Mouse (Mus musculus): ENCODE measurements at regions not wholly inside any gene's neighbourhood (a gene's known extent, or its start where the extent isn't known, plus 50 kb on each side); places are given as distances from the start of the nearest gene placed in this dataset.

DNA sequence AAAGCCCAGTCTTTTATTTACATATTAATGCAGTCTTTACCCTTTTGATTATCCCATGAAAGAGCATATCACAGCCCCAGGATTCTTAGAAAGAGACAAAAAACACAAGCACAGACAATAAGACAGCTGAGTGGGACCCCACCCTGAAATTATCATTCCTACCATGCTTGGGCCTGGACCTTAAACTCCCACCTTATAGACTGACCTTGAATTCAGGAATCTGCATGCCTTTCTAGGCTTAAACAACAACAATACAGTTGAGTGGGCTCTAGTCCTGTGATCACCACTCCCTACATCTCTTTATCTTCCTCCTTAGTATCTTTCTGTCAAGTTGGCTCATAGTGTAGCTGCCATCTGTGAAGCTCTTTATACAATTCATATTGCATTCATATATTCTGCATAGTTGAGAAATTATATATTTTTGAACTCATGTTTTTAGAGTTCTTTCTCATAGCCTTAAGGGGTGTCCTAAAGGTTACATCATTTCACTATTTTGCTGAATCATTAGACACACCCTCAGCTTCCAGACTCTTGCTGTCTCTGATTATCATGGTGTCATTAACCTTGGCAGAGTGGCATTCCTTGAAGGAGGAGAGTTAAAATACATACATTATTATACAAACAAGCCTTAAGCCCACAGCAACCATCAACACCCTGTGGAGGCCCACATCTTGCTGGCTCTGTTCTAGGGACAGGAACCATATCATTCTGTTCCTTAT lies 361.7 kb upstream of the Negr1 start:
- ATAC-seq (replicated peaks in 1 of 2; ENCODE audit: insufficient read depth in 1 of 2, low FRiP score in 2 of 2, low TSS enrichment in 1 of 2, low read depth in 1 of 2, poor library complexity in 2 of 2, severe bottlenecking in 2 of 2), result no peak

DNA sequence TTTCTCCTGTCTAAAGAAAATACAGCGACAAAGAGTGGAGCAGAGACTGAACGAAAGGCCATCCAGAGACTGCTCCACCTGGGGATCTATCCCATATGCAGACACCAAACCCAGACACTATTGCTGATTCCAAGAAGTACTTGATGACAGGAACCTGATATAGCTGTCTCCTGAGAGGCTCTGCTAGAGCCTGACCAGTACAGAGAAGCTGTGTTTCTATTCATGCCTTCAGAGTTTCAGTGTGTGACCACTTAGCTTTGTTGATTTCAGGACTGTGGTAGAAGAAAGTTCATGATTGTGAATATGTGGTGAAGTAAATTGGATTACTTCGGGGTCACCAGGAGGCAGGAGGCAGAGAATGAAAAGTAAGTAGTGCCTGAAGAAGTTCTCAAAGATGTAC lies 356.3 kb upstream of the Negr1 start:
- no peak for ATAC-seq (replicated peaks in 1 of 2; ENCODE audit: insufficient read depth in 1 of 2, low FRiP score in 2 of 2, low TSS enrichment in 1 of 2, low read depth in 1 of 2, poor library complexity in 2 of 2, severe bottlenecking in 2 of 2)

- no peak for ATAC-seq (replicated peaks in 1 of 2; ENCODE audit: insufficient read depth in 1 of 2, low FRiP score in 2 of 2, low TSS enrichment in 1 of 2, low read depth in 1 of 2, poor library complexity in 2 of 2, severe bottlenecking in 2 of 2)
Observed at GRCm38 (mm10) chr3:156208420-156208819, 353.2 kb upstream of the Negr1 start.

- ATAC-seq (replicated peaks in 1 of 2; ENCODE audit: insufficient read depth in 1 of 2, low FRiP score in 2 of 2, low TSS enrichment in 1 of 2, low read depth in 1 of 2, poor library complexity in 2 of 2, severe bottlenecking in 2 of 2), result no peak
Observed at GRCm38 (mm10) chr3:156210827-156211226, 350.8 kb upstream of the Negr1 start.

- no peak for ATAC-seq (replicated peaks in 1 of 2; ENCODE audit: insufficient read depth in 1 of 2, low FRiP score in 2 of 2, low TSS enrichment in 1 of 2, low read depth in 1 of 2, poor library complexity in 2 of 2, severe bottlenecking in 2 of 2)
Observed at GRCm38 (mm10) chr3:156214823-156215222, 346.8 kb upstream of the Negr1 start.

- ATAC-seq (replicated peaks in 1 of 2; ENCODE audit: insufficient read depth in 1 of 2, low FRiP score in 2 of 2, low TSS enrichment in 1 of 2, low read depth in 1 of 2, poor library complexity in 2 of 2, severe bottlenecking in 2 of 2), result peak; percentile 8 to 23; a peak in 1 of 4 replicates
Observed at GRCm38 (mm10) chr3:156232111-156232510, 329.5 kb upstream of the Negr1 start.

DNA sequence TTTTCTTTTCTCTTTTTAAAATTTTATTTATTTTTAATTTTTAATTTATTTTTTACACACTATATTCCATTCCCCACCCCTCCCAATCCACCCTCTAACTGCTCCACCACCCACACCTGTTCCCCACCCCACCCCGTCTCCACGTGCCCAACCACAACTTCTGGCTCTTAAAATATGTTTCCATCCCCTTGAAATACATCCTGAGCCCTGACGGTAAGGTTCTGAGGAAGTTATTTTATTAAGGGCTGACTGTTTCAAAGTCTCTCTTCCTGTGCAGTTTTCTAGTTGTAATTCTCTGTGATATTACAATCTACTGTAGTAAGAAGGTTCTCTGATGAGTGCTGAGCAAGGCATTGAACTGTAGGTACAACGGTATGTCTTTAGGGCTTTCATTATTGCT lies 325.6 kb upstream of the Negr1 start:
- peak; percentile 68 to 81 for ATAC-seq (replicated peaks in 1 of 2; ENCODE audit: insufficient read depth in 1 of 2, low FRiP score in 2 of 2, low TSS enrichment in 1 of 2, low read depth in 1 of 2, poor library complexity in 2 of 2, severe bottlenecking in 2 of 2)

DNA sequence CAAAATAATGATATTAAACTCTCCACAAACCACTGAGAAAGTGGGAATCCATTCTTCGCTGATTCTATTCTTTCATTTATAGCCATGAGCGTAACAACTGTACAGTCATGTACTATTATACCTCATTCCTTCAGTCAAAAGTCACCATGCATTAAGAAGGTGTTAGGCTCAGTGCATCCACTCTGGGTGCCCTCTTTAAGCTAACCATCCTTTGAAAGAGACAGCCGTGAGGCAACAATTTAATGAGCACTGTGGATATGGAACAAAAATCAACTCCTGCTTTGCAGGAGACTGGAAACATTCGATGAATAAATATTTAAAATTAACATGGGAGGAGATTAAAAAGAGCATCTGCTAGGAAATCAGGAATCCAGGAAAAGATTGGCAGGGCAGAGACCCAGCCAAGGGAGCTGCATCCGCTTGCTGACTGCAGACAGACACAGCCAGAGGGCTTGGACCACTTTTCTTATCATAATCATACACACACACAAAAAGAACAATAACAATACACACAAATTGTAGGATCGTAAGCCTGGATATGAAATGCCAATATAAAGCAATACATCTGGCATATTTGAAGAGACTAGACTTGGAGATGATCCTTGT lies 309.2 kb upstream of the Negr1 start:
- no peak for ATAC-seq (replicated peaks in 1 of 2; ENCODE audit: insufficient read depth in 1 of 2, low FRiP score in 2 of 2, low TSS enrichment in 1 of 2, low read depth in 1 of 2, poor library complexity in 2 of 2, severe bottlenecking in 2 of 2)

GRCm38 (mm10) chr3:156253172-156253934 lies 308.2 kb upstream of the Negr1 start:
- ATAC-seq (replicated peaks in 1 of 2; ENCODE audit: insufficient read depth in 1 of 2, low FRiP score in 2 of 2, low TSS enrichment in 1 of 2, low read depth in 1 of 2, poor library complexity in 2 of 2, severe bottlenecking in 2 of 2), result no peak

GRCm38 (mm10) chr3:156256719-156257118 lies 304.9 kb upstream of the Negr1 start:
- ATAC-seq (replicated peaks in 1 of 2; ENCODE audit: insufficient read depth in 1 of 2, low FRiP score in 2 of 2, low TSS enrichment in 1 of 2, low read depth in 1 of 2, poor library complexity in 2 of 2, severe bottlenecking in 2 of 2), result no peak

GRCm38 (mm10) chr3:156264654-156265053 lies 296.9 kb upstream of the Negr1 start:
- no peak for ATAC-seq (replicated peaks in 1 of 2; ENCODE audit: insufficient read depth in 1 of 2, low FRiP score in 2 of 2, low TSS enrichment in 1 of 2, low read depth in 1 of 2, poor library complexity in 2 of 2, severe bottlenecking in 2 of 2)

- ATAC-seq (replicated peaks in 1 of 2; ENCODE audit: insufficient read depth in 1 of 2, low FRiP score in 2 of 2, low TSS enrichment in 1 of 2, low read depth in 1 of 2, poor library complexity in 2 of 2, severe bottlenecking in 2 of 2), result no peak
Observed at GRCm38 (mm10) chr3:156267727-156268126, 293.9 kb upstream of the Negr1 start.

- ATAC-seq (replicated peaks in 1 of 2; ENCODE audit: insufficient read depth in 1 of 2, low FRiP score in 2 of 2, low TSS enrichment in 1 of 2, low read depth in 1 of 2, poor library complexity in 2 of 2, severe bottlenecking in 2 of 2), result no peak
Observed at GRCm38 (mm10) chr3:156299984-156300770, 261.4 kb upstream of the Negr1 start.

GRCm38 (mm10) chr3:156301302-156301701 lies 260.3 kb upstream of the Negr1 start:
- ATAC-seq (replicated peaks in 1 of 2; ENCODE audit: insufficient read depth in 1 of 2, low FRiP score in 2 of 2, low TSS enrichment in 1 of 2, low read depth in 1 of 2, poor library complexity in 2 of 2, severe bottlenecking in 2 of 2), result no peak

DNA sequence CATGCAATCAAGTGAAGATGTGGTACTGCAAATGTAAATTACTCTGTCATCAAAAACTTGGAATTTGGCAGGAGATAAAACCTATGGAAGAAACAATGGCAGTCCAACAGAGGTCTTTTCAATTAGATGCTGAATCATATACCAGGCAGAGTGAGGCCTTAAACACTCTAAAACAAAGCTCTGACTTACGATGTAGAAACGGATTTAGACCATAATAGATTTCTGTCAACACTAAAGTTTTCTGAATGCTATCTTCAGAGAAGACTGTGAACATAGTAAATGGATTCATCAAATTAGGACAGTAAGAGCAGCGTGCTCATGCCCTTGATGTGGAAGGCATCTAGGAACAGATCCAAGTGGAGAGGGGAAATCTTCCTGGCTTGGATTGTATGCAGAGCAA lies 259.8 kb upstream of the Negr1 start:
- no peak for ATAC-seq (replicated peaks in 1 of 2; ENCODE audit: insufficient read depth in 1 of 2, low FRiP score in 2 of 2, low TSS enrichment in 1 of 2, low read depth in 1 of 2, poor library complexity in 2 of 2, severe bottlenecking in 2 of 2)

GRCm38 (mm10) chr3:156304174-156304573 lies 257.4 kb upstream of the Negr1 start:
- ATAC-seq (replicated peaks in 1 of 2; ENCODE audit: insufficient read depth in 1 of 2, low FRiP score in 2 of 2, low TSS enrichment in 1 of 2, low read depth in 1 of 2, poor library complexity in 2 of 2, severe bottlenecking in 2 of 2), result no peak

- ATAC-seq (replicated peaks in 1 of 2; ENCODE audit: insufficient read depth in 1 of 2, low FRiP score in 2 of 2, low TSS enrichment in 1 of 2, low read depth in 1 of 2, poor library complexity in 2 of 2, severe bottlenecking in 2 of 2), result no peak
Observed at GRCm38 (mm10) chr3:156305064-156305463, 256.5 kb upstream of the Negr1 start.

All from hematopoietic stem cell, adult 5-6 weeks (primary cell).